In genomic region chr14:62457420-62458181, GRCm38 (mm10) we compare ENCODE assay signal across 8 mouse cellular contexts. TPM values are rescaled to one million over a fixed set of nuclear protein-coding genes. Genes with fewer than 3 reads are reported as not detected.
DNase-seq lines count a peak whose midpoint lies in the region; ATAC-seq and TF ChIP-seq lines count a peak whose summit lies in the region.

No protein-coding gene starts in this region.

- H3K36me3 ChIP-seq in embryonic facial prominence, embryonic 13.5 days, result no peaks in the 10 kb centered on the region
- H3K36me3 ChIP-seq in limb, embryonic 11.5 days (ENCODE audit: control insufficient read depth, insufficient read depth, low read length), result no peaks in the 10 kb centered on the region
- H3K36me3 ChIP-seq in midbrain, postnatal 0 days (ENCODE audit: insufficient read depth, low read length), result no peaks in the 10 kb centered on the region
- no peaks in the 10 kb centered on the region for H3K36me3 ChIP-seq in spleen, adult 2 months (ENCODE audit: control insufficient read depth, insufficient read depth, low read length)

- H3K9ac ChIP-seq in embryonic facial prominence, embryonic 13.5 days, result no peak overlapping the region
- no peak overlapping the region for H3K9ac ChIP-seq in limb, embryonic 11.5 days (ENCODE audit: low read length)
- no peak overlapping the region for H3K9ac ChIP-seq in midbrain, postnatal 0 days (replicated peaks; ENCODE audit: low read length, poor library complexity, severe bottlenecking)

- TF ChIP-seq CTCF in midbrain, postnatal 0 days (IDR thresholded peaks at IDR 0.05), result peak; percentile 99
- TF ChIP-seq CTCF in spleen, adult 2 months (IDR thresholded peaks at IDR 0.05; ENCODE audit: extremely low read depth, insufficient read depth, insufficient read length, insufficient replicate concordance), result peak; percentile 45; the same call in 1 of the 2 replicates

- no peak overlapping the region for H3K4me3 ChIP-seq in embryonic facial prominence, embryonic 13.5 days
- no peak overlapping the region for H3K4me3 ChIP-seq in limb, embryonic 11.5 days (ENCODE audit: low read depth, low read length)
- H3K4me3 ChIP-seq in midbrain, postnatal 0 days (ENCODE audit: low read depth, low read length), result no peak overlapping the region
- no peak overlapping the region; the same call in 1 of the 2 replicates for H3K4me3 ChIP-seq in spleen, adult 2 months (ENCODE audit: extremely low read depth, insufficient read depth, insufficient read length)

- H3K9me3 ChIP-seq in embryonic facial prominence, embryonic 13.5 days, result 0 out of 2 replicates have a peak, but pooled peaks cover 3% of the 10 kb centered on the region
- H3K9me3 ChIP-seq in limb, embryonic 11.5 days (ENCODE audit: control insufficient read depth, low read length), result no peaks in the 10 kb centered on the region
- no peaks in the 10 kb centered on the region for H3K9me3 ChIP-seq in midbrain, postnatal 0 days (ENCODE audit: low read length)

- H3K4me1 ChIP-seq in embryonic facial prominence, embryonic 13.5 days, result peaks cover 5% of the 10 kb centered on the region; the same call in 1 of the 2 replicates
- H3K4me1 ChIP-seq in limb, embryonic 11.5 days (ENCODE audit: control insufficient read depth, insufficient read depth, low read length), result no peaks in the 10 kb centered on the region
- no peaks in the 10 kb centered on the region for H3K4me1 ChIP-seq in midbrain, postnatal 0 days (ENCODE audit: insufficient read depth, low read length)
- no peaks in the 10 kb centered on the region for H3K4me1 ChIP-seq in spleen, adult 2 months (ENCODE audit: control insufficient read depth, insufficient read depth, insufficient read length)

- no peak for TF ChIP-seq POLR2A in spleen, adult 2 months (IDR thresholded peaks at IDR 0.05; ENCODE audit: low read depth, low read length)

- no peak overlapping the region for H3K27ac ChIP-seq in embryonic facial prominence, embryonic 13.5 days
- H3K27ac ChIP-seq in limb, embryonic 11.5 days (replicated peaks; ENCODE audit: low read depth, low read length), result no peak overlapping the region
- no peak overlapping the region for H3K27ac ChIP-seq in midbrain, postnatal 0 days (ENCODE audit: low read depth, low read length)
- H3K27ac ChIP-seq in spleen, adult 2 months (ENCODE audit: insufficient read depth, low read length), result no peak overlapping the region

- peak; percentile 90 for DNase-seq in 3T3-L1 (ENCODE audit: low read depth, low spot score)
- peak; percentile 87 to 88 for DNase-seq in adrenal gland, postnatal 36 days
- peak; percentile 48 to 80 for DNase-seq in heart, adult 9 months (ENCODE audit: low spot score in 2 of 2)
- DNase-seq in kidney, adult 8-10 months, result peak; percentile 75 to 90
- DNase-seq in limb, embryonic 11.5 days (ENCODE audit: low spot score), result peak; percentile 92
- DNase-seq in midbrain, postnatal 0 days (ENCODE audit: low spot score), result peak; percentile 95
- DNase-seq in spleen, adult 2 months (ENCODE audit: low read depth in 1 of 2, low spot score in 2 of 2), result peak; percentile 9 to 63

- H3K4me2 ChIP-seq in embryonic facial prominence, embryonic 13.5 days, result peak overlapping the region; percentile 44
- H3K4me2 ChIP-seq in limb, embryonic 11.5 days (ENCODE audit: low read depth, severe bottlenecking), result no peak overlapping the region
- H3K4me2 ChIP-seq in midbrain, postnatal 0 days (ENCODE audit: low read depth, low read length, poor library complexity, severe bottlenecking), result peak overlapping the region; percentile 26

- 19% methylated on average over 22 of the region's 22 CpGs for WGBS in embryonic facial prominence, embryonic 13.5 days
- 22% methylated on average over 22 of the region's 22 CpGs for WGBS in limb, embryonic 11.5 days
- WGBS in midbrain, postnatal 0 days, result 17% methylated on average over 22 of the region's 22 CpGs
- 19% methylated on average over 22 of the region's 22 CpGs for WGBS in spleen, adult 2 months

- no peaks in the 10 kb centered on the region for H3K27me3 ChIP-seq in embryonic facial prominence, embryonic 13.5 days
- H3K27me3 ChIP-seq in limb, embryonic 11.5 days (ENCODE audit: control insufficient read depth, insufficient read depth, low read length), result 0 out of 2 replicates have a peak, but pooled peaks cover 2% of the 10 kb centered on the region
- no peaks in the 10 kb centered on the region for H3K27me3 ChIP-seq in midbrain, postnatal 0 days (ENCODE audit: insufficient read depth, low read length)
- no peaks in the 10 kb centered on the region for H3K27me3 ChIP-seq in spleen, adult 2 months (ENCODE audit: control insufficient read depth, insufficient read depth, low read length)

- no peak for ATAC-seq in embryonic facial prominence, embryonic 13.5 days (ENCODE audit: insufficient number of reproducible peaks, insufficient read depth, low FRiP score, low TSS enrichment, low read depth)
- no peak for ATAC-seq in limb, embryonic 11.5 days (ENCODE audit: insufficient number of reproducible peaks, low FRiP score, low TSS enrichment, low read depth)
- ATAC-seq in midbrain, postnatal 0 days (ENCODE audit: low FRiP score), result peak; percentile 83

RNA-seq across cellular contexts. Expression of gene Gucy1b2, which starts 1.5 kb away (rescaled TPM):
- 1 to 10 TPM in 1 of 2 experiments, under 1 TPM in 1; 0.60 to 1.1 TPM for total RNA-seq in adrenal gland, postnatal 36 days (2021)
- polyA plus RNA-seq in embryonic facial prominence, embryonic 13.5 days (2015; fragmentation: Nextera tagmentation; extraction: Ambion mirVana), result 0.14 and 0.51 TPM in 2 replicates
- 0.05 and 0.20 TPM in 2 replicates for polyA plus RNA-seq in limb, embryonic 11.5 days (2014; fragmentation: Nextera tagmentation; extraction: Ambion mirVana)
- 1.2 and 3.9 TPM in 2 replicates for total RNA-seq in midbrain, postnatal 0 days (2014; rRNA removed)
- 0.49 and 0.56 TPM in 2 replicates for polyA plus RNA-seq in midbrain, postnatal 0 days (2015; fragmentation: Nextera tagmentation; extraction: Ambion mirVana)
- polyA plus RNA-seq in spleen, adult 2 months (2012; rRNA removed), result not detected in 2 replicates

Comparison
In these comparisons a context has a peak if more than half of its experiments do, and no peak if none do; other contexts are left out.
1. DNase-seq: peak in every context shown above with its lines; median percentile 95 in midbrain, postnatal 0 days; 92 in limb, embryonic 11.5 days; 90 in 3T3-L1; 88 in adrenal gland, postnatal 36 days; 82 in kidney, adult 8-10 months; 64 in heart, adult 9 months; 36 in spleen, adult 2 months.